Mouse (Mus musculus) CH12F3 (cell line): Measurements from ENCODE around the gene Tgfbr2.

Experiments
- in situ Hi-C: fragments of 300-500 bp; cut with MboI; formaldehyde crosslinking; loops from 2 replicates; pipeline ENCODE4 v1.14.3; 2020; ENCODE audit warnings: low sequenced_read_pairs

Tgfbr2 gene

GRCm38 (mm10) chr9:116162866-116163374, 12.2 kb downstream of the Tgfbr2 start:
- in situ Hi-C loops = no loop called here

GRCm38 (mm10) chr9:116160860-116161259, 14.3 kb downstream of the Tgfbr2 start:
- in situ Hi-C loops = no loop called here

- in situ Hi-C loops = no loop called here
Observed at GRCm38 (mm10) chr9:116160067-116160466, 15.1 kb downstream of the Tgfbr2 start.

GRCm38 (mm10) chr9:116156501-116156900, 18.7 kb downstream of the Tgfbr2 start:
- in situ Hi-C loops = no loop called here

GRCm38 (mm10) chr9:116152878-116153277, 22.3 kb downstream of the Tgfbr2 start:
- in situ Hi-C loops = no loop called here

- in situ Hi-C loops = no loop called here
Observed at GRCm38 (mm10) chr9:116150725-116151396, 24.3 kb downstream of the Tgfbr2 start.

- in situ Hi-C loops = no loop called here
Observed at GRCm38 (mm10) chr9:116148809-116149208, 26.4 kb downstream of the Tgfbr2 start.

- in situ Hi-C loops = no loop called here
Observed at GRCm38 (mm10) chr9:116146235-116146634, 28.9 kb downstream of the Tgfbr2 start.

GRCm38 (mm10) chr9:116145231-116145641, 29.9 kb downstream of the Tgfbr2 start:
- in situ Hi-C loops = no loop called here

GRCm38 (mm10) chr9:116140422-116140821, 34.7 kb downstream of the Tgfbr2 start:
- in situ Hi-C loops = no loop called here

- in situ Hi-C loops = no loop called here
Observed at GRCm38 (mm10) chr9:116139549-116139948, 35.6 kb downstream of the Tgfbr2 start.

GRCm38 (mm10) chr9:116138595-116139134, 36.5 kb downstream of the Tgfbr2 start:
- in situ Hi-C loops = no loop called here

- in situ Hi-C loops = no loop called here
Observed at GRCm38 (mm10) chr9:116137645-116138044, 37.5 kb downstream of the Tgfbr2 start.

- in situ Hi-C loops = no loop called here
Observed at GRCm38 (mm10) chr9:116136811-116137210, 38.3 kb downstream of the Tgfbr2 start.

- in situ Hi-C loops = no loop called here
Observed at GRCm38 (mm10) chr9:116136146-116136545, 39.0 kb downstream of the Tgfbr2 start.

GRCm38 (mm10) chr9:116134488-116134887, 40.7 kb downstream of the Tgfbr2 start:
- in situ Hi-C loops = no loop called here

- in situ Hi-C loops = no loop called here
Observed at GRCm38 (mm10) chr9:116133312-116133980, 41.7 kb downstream of the Tgfbr2 start.

GRCm38 (mm10) chr9:116128886-116129285, 46.3 kb downstream of the Tgfbr2 start:
- in situ Hi-C loops = no loop called here

- in situ Hi-C loops = no loop called here
Observed at GRCm38 (mm10) chr9:116128311-116128710, 46.8 kb downstream of the Tgfbr2 start.

GRCm38 (mm10) chr9:116126494-116126893, 48.7 kb downstream of the Tgfbr2 start:
- in situ Hi-C loops = no loop called here

GRCm38 (mm10) chr9:116122969-116123589, 52.1 kb downstream of the Tgfbr2 start:
- in situ Hi-C loops = no loop called here

- in situ Hi-C loops = no loop called here
Observed at GRCm38 (mm10) chr9:116122544-116122943, 52.6 kb downstream of the Tgfbr2 start.
